Mouse (Mus musculus) heart, postnatal 0 days (tissue): ENCODE data around the gene Cd302. TPM values are rescaled to one million over a fixed set of nuclear protein-coding genes. Genes with fewer than 3 reads are reported as not detected.

Source experiments
- ATAC-seq: fragments of 200-750 bp; cut with Nextera tagmentation; 2 replicates; pipeline ENCODE4 v1.8.0; 2017; ENCODE audit warnings: low read depth, moderate number of reproducible peaks, moderate library complexity; ENCODE audit not compliant: insufficient read depth
- DNase-seq: peaks from one replicate; pipeline ENCODE4 v3.0.0-alpha.2; 2016; ENCODE audit warnings: low spot score
- H3K27ac ChIP-seq: fragments of 300-500 bp; sonication (generic); 2 replicates; pipeline ENCODE4 v1.5.1; 2014; ENCODE audit warnings: low read depth, mild to moderate bottlenecking
- H3K27me3 ChIP-seq: fragments of 300-500 bp; sonication (generic); 2 replicates; pipeline ENCODE4 v1.6.1; 2014; ENCODE audit warnings: low read length, mixed read lengths; ENCODE audit not compliant: control insufficient read depth, insufficient read depth
- H3K36me3 ChIP-seq: fragments of 300-500 bp; sonication (generic); replicated peaks from 2 replicates; pipeline ENCODE4 v1.6.1; 2014; ENCODE audit warnings: low read length, mixed read lengths; ENCODE audit not compliant: control insufficient read depth, insufficient read depth
- H3K4me1 ChIP-seq: fragments of 300-500 bp; sonication (generic); 2 replicates; pipeline ENCODE4 v1.6.1; 2014; ENCODE audit warnings: antibody characterized with exemption; ENCODE audit not compliant: control insufficient read depth, insufficient read depth
- H3K4me2 ChIP-seq: fragments of 300-500 bp; sonication (generic); 2 replicates; pipeline ENCODE4 v1.6.1; 2014; ENCODE audit warnings: low read depth, mild to moderate bottlenecking, low read length, moderate library complexity
- H3K4me3 ChIP-seq: fragments of 300-500 bp; sonication (generic); 2 replicates; pipeline ENCODE4 v1.5.1; 2014; ENCODE audit warnings: low read depth, low read length
- H3K9ac ChIP-seq: fragments of 300-500 bp; sonication (generic); replicated peaks from 2 replicates; pipeline ENCODE4 v1.6.1; 2014; ENCODE audit warnings: low read depth, low read length, mixed read lengths
- H3K9me3 ChIP-seq: fragments of 300-500 bp; sonication (generic); replicated peaks from 2 replicates; pipeline ENCODE4 v1.6.1; 2016; ENCODE audit warnings: low read length; ENCODE audit not compliant: control insufficient read depth
- CTCF ChIP-seq: IDR thresholded peaks from 2 replicates; pipeline ENCODE4 v1.5.1; 2016; ENCODE audit warnings: antibody characterized with exemption, control low read depth, low read depth
- EP300 ChIP-seq: IDR thresholded peaks from 2 replicates; pipeline ENCODE4 v1.6.1; 2016; ENCODE audit warnings: antibody characterized with exemption, low read depth
- whole genome bisulfite sequencing: fragments of 180-500 bp; shearing (Covaris S2); extraction: QIAGEN DNeasy Blood & Tissue Kit; methylation state at CpG from one replicate; pipeline ENCODE4 v1.1.7; 2014; 5-methylcytosine and 5-hydroxymethylcytosine counted together
- polyA plus RNA-seq: library from polyadenylated mRNA; unstranded; fragments of >200 nt; fragmentation: Nextera tagmentation; extraction: Ambion mirVana; gene quantifications from 2 replicates; pipeline ENCODE4 v1.2.1, GENCODE M21; 2015
- total RNA-seq: library from RNA; depleted of rRNA; stranded (reverse); fragments of >200 nt; gene quantifications from 2 replicates; pipeline ENCODE4 v1.2.3, GENCODE M21; 2014; ENCODE audit warnings: low replicate concordance

The Cd302 gene
- total and polyA plus RNA-seq, 2 experiments from 2014 or later, result 11.2 to 17.8 TPM

DNA sequence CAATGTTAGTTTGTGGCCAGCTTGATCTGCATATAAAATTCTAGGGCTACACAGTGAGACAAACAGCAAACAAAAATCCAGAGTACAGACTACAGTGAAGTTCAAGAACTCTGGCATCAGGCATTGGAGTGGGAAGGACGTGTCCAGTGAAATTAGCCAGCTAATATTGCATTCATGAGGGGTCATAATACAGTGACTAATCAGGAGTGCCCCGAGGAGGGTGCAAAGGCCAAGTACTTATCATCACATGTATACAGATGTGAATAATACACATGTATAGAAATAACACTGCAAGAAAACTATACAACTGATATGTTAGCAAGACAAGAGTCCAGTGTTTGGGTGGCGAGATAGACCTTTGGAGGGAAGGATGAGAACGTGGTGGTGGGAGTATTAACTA, 31.5 kb downstream of the Cd302 start:
- no peak for ATAC-seq
- Histone ChIP-seq H3K4me3 (no peak overlapping the region), H3K27ac (no peak overlapping the region), H3K4me1 (no peaks in the 10 kb centered on the region), H3K36me3 (peaks cover 21% of the 10 kb centered on the region), H3K4me2 (no peak overlapping the region), H3K9me3 (0 out of 2 replicates have a peak, but pooled peaks cover 3% of the 10 kb centered on the region), H3K9ac (no peak overlapping the region), H3K27me3 (no peaks in the 10 kb centered on the region)
- no peak for DNase-seq
- TF ChIP-seq CTCF (no peak), EP300 (no peak)
- 69% methylated on average over 4 of the region's 4 CpGs for WGBS

- Histone ChIP-seq H3K4me2 (no peak overlapping the region), H3K4me1 (no peaks in the 10 kb centered on the region; the same call in 1 of the 2 replicates), H3K4me3 (no peak overlapping the region), H3K36me3 (peaks cover 73% of the 10 kb centered on the region), H3K9me3 (no peaks in the 10 kb centered on the region), H3K27me3 (no peaks in the 10 kb centered on the region), H3K9ac (no peak overlapping the region), H3K27ac (no peak overlapping the region)
- ATAC-seq (no peak), DNase-seq (no peak)
- 65% methylated on average over 7 of the region's 7 CpGs for WGBS
- TF ChIP-seq CTCF (no peak), EP300 (no peak)
Measured at GRCm38 (mm10) chr2:60234506-60234905, 49.8 kb downstream of the Cd302 start.

DNA sequence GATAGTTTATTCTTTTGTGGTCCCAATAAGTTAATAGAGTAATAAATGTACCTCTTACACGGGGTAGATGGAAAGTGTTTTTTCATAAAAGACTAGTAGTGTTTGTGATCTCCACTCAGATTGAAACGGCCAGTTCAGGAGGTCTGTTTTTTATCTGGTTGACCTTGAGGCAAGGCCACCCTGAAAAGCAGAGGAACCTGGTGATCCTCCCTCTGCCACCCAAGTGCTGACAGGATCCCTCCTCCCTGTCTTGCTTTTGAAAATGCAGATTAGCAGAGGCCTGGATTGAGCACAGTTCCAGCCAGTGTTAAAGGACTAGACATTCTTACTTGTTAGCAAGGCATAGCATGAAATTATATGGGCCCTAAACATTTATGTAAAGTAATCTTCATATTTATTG, 51.1 kb downstream of the Cd302 start:
- H3K9me3 ChIP-seq, result no peaks in the 10 kb centered on the region
- no peak overlapping the region for H3K9ac ChIP-seq
- H3K27ac ChIP-seq, result peak overlapping the region; percentile 87
- H3K4me1 ChIP-seq, result no peaks in the 10 kb centered on the region; the same call in 1 of the 2 replicates
- TF ChIP-seq CTCF (no peak), EP300 (0 out of 2 replicates have a peak, but pooled peaks have one; percentile 40)
- ATAC-seq (peak; percentile 89), DNase-seq (peak; percentile 73)
- 19% methylated on average over 2 of the region's 2 CpGs for WGBS
- H3K4me3 ChIP-seq, result no peak overlapping the region
- H3K27me3 ChIP-seq, result no peaks in the 10 kb centered on the region
- H3K36me3 ChIP-seq, result peaks cover 68% of the 10 kb centered on the region
- peak overlapping the region; percentile 6; the same call in 1 of the 2 replicates for H3K4me2 ChIP-seq

GRCm38 (mm10) chr2:60230361-60230760, 53.9 kb downstream of the Cd302 start:
- Histone ChIP-seq H3K4me3 (no peak overlapping the region), H3K36me3 (peaks cover 42% of the 10 kb centered on the region), H3K27ac (no peak overlapping the region), H3K4me2 (no peak overlapping the region), H3K27me3 (no peaks in the 10 kb centered on the region), H3K4me1 (no peaks in the 10 kb centered on the region), H3K9ac (no peak overlapping the region), H3K9me3 (no peaks in the 10 kb centered on the region)
- 66% methylated on average over 2 of the region's 2 CpGs for WGBS
- ATAC-seq (no peak), DNase-seq (no peak)
- TF ChIP-seq CTCF, result no peak
- no peak for TF ChIP-seq EP300

- ATAC-seq (no peak), DNase-seq (no peak)
- TF ChIP-seq CTCF, result no peak
- TF ChIP-seq EP300, result no peak
- H3K27me3 ChIP-seq, result no peaks in the 10 kb centered on the region
- 81% methylated on average over 1 of the region's 1 CpGs for WGBS
- no peaks in the 10 kb centered on the region for H3K9me3 ChIP-seq
- H3K9ac ChIP-seq, result no peak overlapping the region
- no peak overlapping the region for H3K27ac ChIP-seq
- no peak overlapping the region for H3K4me2 ChIP-seq
- H3K36me3 ChIP-seq, result peaks cover 30% of the 10 kb centered on the region
- H3K4me3 ChIP-seq, result no peak overlapping the region
- H3K4me1 ChIP-seq, result peaks cover under 1% of the 10 kb centered on the region; the same call in 1 of the 2 replicates
Measured at GRCm38 (mm10) chr2:60228470-60228869, 55.8 kb downstream of the Cd302 start.

- 70% methylated on average over 1 of the region's 1 CpGs for WGBS
- Histone ChIP-seq H3K4me1 (peaks cover 8% of the 10 kb centered on the region), H3K36me3 (no peaks in the 10 kb centered on the region), H3K4me2 (no peak overlapping the region), H3K9me3 (no peaks in the 10 kb centered on the region), H3K27me3 (no peaks in the 10 kb centered on the region), H3K9ac (no peak overlapping the region), H3K4me3 (no peak overlapping the region), H3K27ac (no peak overlapping the region)
- DNase-seq, result no peak
- ATAC-seq, result no peak
- TF ChIP-seq EP300, result no peak
- TF ChIP-seq CTCF, result no peak
Measured at GRCm38 (mm10) chr2:60223489-60223888, 60.8 kb downstream of the Cd302 start.
